Comparison of ENCODE assay signal across 13 mouse cellular contexts in genomic region chr11:79336722-79337267, GRCm38 (mm10). TPM values are rescaled to one million over a fixed set of nuclear protein-coding genes. Genes with fewer than 3 reads are reported as not detected.
DNase-seq lines count a peak whose midpoint lies in the region; ATAC-seq and TF ChIP-seq lines count a peak whose summit lies in the region.
"Had no signal": no experiment of that assay in that cellular context is flagged by ENCODE, and none has a peak within 500 bp of the region (broad histone marks: within the 10 kb centered on the region; RNA-seq: fewer than 3 reads in every experiment).

No protein-coding gene starts in this region.

- no peak overlapping the region for H3K4me2 ChIP-seq in kidney, embryonic 15.5 days
- H3K4me2 ChIP-seq: embryonic facial prominence, embryonic 15.5 days; heart, embryonic 13.5 days had no signal

- DNase-seq in kidney, adult 18-20 months, result peak; percentile 28
- no peak for DNase-seq in frontal cortex, postnatal 14 days (ENCODE audit: low spot score in 2 of 2)
- no peak for DNase-seq in right cerebral cortex, postnatal 36 days (ENCODE audit: low spot score in 2 of 2)
- DNase-seq in layer of hippocampus, adult 8-10 months (ENCODE audit: low spot score in 2 of 2), result no peak
- DNase-seq: layer of hippocampus, postnatal 36 days; right cerebral cortex, postnatal 4 days had no signal

- no peak for ATAC-seq in kidney, embryonic 15.5 days (replicated peaks; ENCODE audit: low FRiP score)

- 0 out of 2 replicates have a peak, but pooled peaks cover 4% of the 10 kb centered on the region for H3K9me3 ChIP-seq in kidney, embryonic 15.5 days (replicated peaks)
- H3K9me3 ChIP-seq in E14TG2a.4 (ENCODE audit: low read length), result peaks cover 4% of the 10 kb centered on the region
- H3K9me3 ChIP-seq: embryonic facial prominence, embryonic 15.5 days had no signal

- H3K9ac ChIP-seq in kidney, embryonic 15.5 days, result no peak overlapping the region
- H3K9ac ChIP-seq: embryonic facial prominence, embryonic 15.5 days; heart, embryonic 13.5 days had no signal

- TF ChIP-seq POLR2A in bone marrow, adult 2 months (IDR thresholded peaks at IDR 0.05; ENCODE audit: borderline replicate concordance, control insufficient read depth, low read depth, low read length), result no peak
- TF ChIP-seq POLR2A in small intestine, adult 2 months (IDR thresholded peaks at IDR 0.05; ENCODE audit: low read depth, low read length), result no peak

- H3K4me3 ChIP-seq in kidney, embryonic 15.5 days (replicated peaks), result no peak overlapping the region
- no peak overlapping the region for H3K4me3 ChIP-seq in E14TG2a.4 (replicated peaks; ENCODE audit: low read length)
- no peak overlapping the region for H3K4me3 ChIP-seq in bone marrow, adult 2 months (replicated peaks; ENCODE audit: control insufficient read depth, low read depth, low read length)
- H3K4me3 ChIP-seq in small intestine, adult 2 months (ENCODE audit: low read depth, low read length), result no peak overlapping the region
- H3K4me3 ChIP-seq: embryonic facial prominence, embryonic 15.5 days; heart, embryonic 13.5 days; megakaryocyte, embryonic 14.5 days had no signal

- no peaks in the 10 kb centered on the region for H3K27me3 ChIP-seq in kidney, embryonic 15.5 days
- peaks cover 30% of the 10 kb centered on the region for H3K27me3 ChIP-seq in E14TG2a.4 (ENCODE audit: insufficient read depth, low read length)
- H3K27me3 ChIP-seq in small intestine, adult 2 months (ENCODE audit: control insufficient read depth, insufficient read depth, low read length), result no peaks in the 10 kb centered on the region
- H3K27me3 ChIP-seq: embryonic facial prominence, embryonic 15.5 days; heart, embryonic 13.5 days had no signal

- H3K36me3 ChIP-seq in kidney, embryonic 15.5 days, result peaks cover 4% of the 10 kb centered on the region; the same call in 1 of the 2 replicates
- H3K36me3 ChIP-seq in E14TG2a.4 (ENCODE audit: insufficient read depth, low read length), result no peaks in the 10 kb centered on the region
- H3K36me3 ChIP-seq in small intestine, adult 2 months (ENCODE audit: control insufficient read depth, insufficient read depth, low read length), result no peaks in the 10 kb centered on the region
- H3K36me3 ChIP-seq: heart, embryonic 13.5 days had no signal

- no peak overlapping the region for H3K27ac ChIP-seq in kidney, embryonic 15.5 days
- no peak overlapping the region for H3K27ac ChIP-seq in bone marrow, adult 2 months (ENCODE audit: control insufficient read depth, insufficient read depth, low read depth, low read length, poor library complexity)
- H3K27ac ChIP-seq in small intestine, adult 2 months (ENCODE audit: insufficient read depth, low read depth, low read length), result no peak overlapping the region
- H3K27ac ChIP-seq: embryonic facial prominence, embryonic 15.5 days; heart, embryonic 13.5 days had no signal

- WGBS in kidney, embryonic 15.5 days, result 91% methylated on average over 5 of the region's 5 CpGs
- WGBS in bone marrow, adult 2 months, result 81% methylated on average over 5 of the region's 5 CpGs
- WGBS in small intestine, adult 2 months, result 93% methylated on average over 5 of the region's 5 CpGs

- H3K4me1 ChIP-seq in kidney, embryonic 15.5 days, result peaks cover 31% of the 10 kb centered on the region
- H3K4me1 ChIP-seq in E14TG2a.4 (replicated peaks; ENCODE audit: low read depth, low read length), result peaks cover 21% of the 10 kb centered on the region
- no peaks in the 10 kb centered on the region for H3K4me1 ChIP-seq in bone marrow, adult 2 months (ENCODE audit: control insufficient read depth, insufficient read depth, low read length)
- peaks cover 4% of the 10 kb centered on the region; the same call in 1 of the 2 replicates for H3K4me1 ChIP-seq in small intestine, adult 2 months (ENCODE audit: control insufficient read depth, insufficient read depth, insufficient read length, low read length)

- peak; percentile 70 for TF ChIP-seq CTCF in E14TG2a.4 (conservative IDR thresholded peaks at IDR 0.05; ENCODE audit: low read length)
- TF ChIP-seq CTCF in bone marrow, adult 2 months (IDR thresholded peaks at IDR 0.05; ENCODE audit: control insufficient read depth, insufficient read depth, low read length), result peak; percentile 61
- peak; percentile 49; the same call in 1 of the 2 replicates for TF ChIP-seq CTCF in small intestine, adult 2 months (IDR thresholded peaks at IDR 0.05; ENCODE audit: extremely low read depth, insufficient read length, insufficient replicate concordance, low read depth, low read length)

RNA-seq across cellular contexts. Expression of gene Nf1, which starts 2.7 kb away (rescaled TPM):
- polyA plus RNA-seq in kidney, embryonic 15.5 days (2015; fragmentation: Nextera tagmentation; extraction: Ambion mirVana), result 8.9 and 9.0 TPM in 2 replicates
- polyA plus RNA-seq in bone marrow, adult 2 months (2011; ENCODE audit: insufficient read depth, insufficient read length, low replicate concordance, missing spikeins), result 2.3 and 3.0 TPM in 2 replicates
- 3.5 and 7.0 TPM in 2 replicates for polyA plus RNA-seq in small intestine, adult 2 months (2012; rRNA removed)
- 100 to 1,000 TPM; 102 to 124 (median 114) TPM for total RNA-seq in layer of hippocampus, adult 8-10 months (2022)

RNA-seq across cellular contexts. Expression of gene Gm9964, which starts 40.1 kb away (rescaled TPM):
- polyA plus RNA-seq in kidney, embryonic 15.5 days (2015; fragmentation: Nextera tagmentation; extraction: Ambion mirVana), result not detected in 2 replicates
- polyA plus RNA-seq in bone marrow, adult 2 months (2011; ENCODE audit: insufficient read depth, insufficient read length, low replicate concordance, missing spikeins), result not detected in 2 replicates
- polyA plus RNA-seq in small intestine, adult 2 months (2012; rRNA removed), result not detected in 2 replicates
- total RNA-seq in layer of hippocampus, adult 8-10 months (2022), result 1 to 10 TPM in 1 of 4 experiments, under 1 TPM in 2, not detected in 1; 0.48 to 1.2 (median 0.74) TPM
- polyA plus RNA-seq: embryonic facial prominence, embryonic 15.5 days; heart, embryonic 13.5 days had no signal
